Mouse (Mus musculus): ENCODE results near the gene Wdr62. TPM values are rescaled to one million over a fixed set of nuclear protein-coding genes. Genes with fewer than 3 reads are reported as not detected.
A peak's percentile ranks its signal among the peaks of the same experiment; 100 is the strongest.
"Not testable (repeated sequence)": the region's sequence is repeated elsewhere in the genome, so short reads cannot be mapped to it uniquely, and the experiment has no call there.

Wdr62 gene
- total RNA-seq, 2 experiments from 2014 or later: 1.00 to 1.4 TPM

DNA sequence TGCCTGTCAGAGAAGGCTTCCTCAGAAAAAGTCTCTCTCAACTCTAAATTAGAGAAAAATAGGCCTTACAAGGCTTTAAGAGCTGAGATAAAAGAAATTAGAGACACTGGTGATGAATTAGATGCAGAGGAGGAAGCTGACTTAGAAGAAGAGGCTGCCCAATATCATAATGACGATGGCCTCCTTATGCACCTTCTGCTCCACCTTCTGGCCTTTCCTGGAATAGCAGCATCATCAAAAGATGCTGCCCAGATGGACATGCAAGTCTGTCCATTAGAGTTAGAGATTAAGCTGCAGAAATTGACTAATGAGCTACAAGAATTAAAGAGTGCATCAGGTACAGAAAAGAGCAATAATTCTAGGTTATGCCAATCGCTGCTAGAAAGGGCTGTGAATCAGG is 74.8 kb downstream of the Wdr62 start:
- H3K27ac ChIP-seq: no peak overlapping the region
- TF ChIP-seq CTCF (conservative IDR thresholded peaks at IDR 0.05): peak; percentile 85
- DNase-seq (ENCODE audit: low spot score in 2 of 2): peak in 1 of 2 experiments; percentile 68
- no peak overlapping the region for H3K4me3 ChIP-seq

DNA sequence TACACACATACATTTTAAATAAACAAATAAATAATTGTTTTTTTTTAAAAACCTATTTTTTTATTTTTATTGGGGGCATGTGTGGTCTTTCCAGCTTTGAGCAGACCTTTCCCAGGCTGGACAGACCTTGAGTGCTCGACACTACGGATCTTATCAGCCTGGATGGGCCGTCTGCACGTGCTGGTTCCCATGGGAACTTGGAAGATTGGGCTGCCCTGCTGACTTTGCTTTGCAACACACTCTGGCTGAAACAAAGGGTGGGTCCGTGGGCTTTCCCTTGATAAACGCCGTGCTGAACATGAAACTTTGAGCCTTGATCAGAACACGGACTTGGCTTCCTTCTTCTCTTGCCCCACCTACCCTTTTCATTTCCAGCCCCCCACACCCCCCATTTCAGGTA is 75.8 kb downstream of the Wdr62 start:
- no peak overlapping the region for H3K4me3 ChIP-seq
- H3K27ac ChIP-seq: no peak overlapping the region
- no peak for DNase-seq (ENCODE audit: low spot score in 2 of 2)
- TF ChIP-seq CTCF (conservative IDR thresholded peaks at IDR 0.05): no peak

DNA sequence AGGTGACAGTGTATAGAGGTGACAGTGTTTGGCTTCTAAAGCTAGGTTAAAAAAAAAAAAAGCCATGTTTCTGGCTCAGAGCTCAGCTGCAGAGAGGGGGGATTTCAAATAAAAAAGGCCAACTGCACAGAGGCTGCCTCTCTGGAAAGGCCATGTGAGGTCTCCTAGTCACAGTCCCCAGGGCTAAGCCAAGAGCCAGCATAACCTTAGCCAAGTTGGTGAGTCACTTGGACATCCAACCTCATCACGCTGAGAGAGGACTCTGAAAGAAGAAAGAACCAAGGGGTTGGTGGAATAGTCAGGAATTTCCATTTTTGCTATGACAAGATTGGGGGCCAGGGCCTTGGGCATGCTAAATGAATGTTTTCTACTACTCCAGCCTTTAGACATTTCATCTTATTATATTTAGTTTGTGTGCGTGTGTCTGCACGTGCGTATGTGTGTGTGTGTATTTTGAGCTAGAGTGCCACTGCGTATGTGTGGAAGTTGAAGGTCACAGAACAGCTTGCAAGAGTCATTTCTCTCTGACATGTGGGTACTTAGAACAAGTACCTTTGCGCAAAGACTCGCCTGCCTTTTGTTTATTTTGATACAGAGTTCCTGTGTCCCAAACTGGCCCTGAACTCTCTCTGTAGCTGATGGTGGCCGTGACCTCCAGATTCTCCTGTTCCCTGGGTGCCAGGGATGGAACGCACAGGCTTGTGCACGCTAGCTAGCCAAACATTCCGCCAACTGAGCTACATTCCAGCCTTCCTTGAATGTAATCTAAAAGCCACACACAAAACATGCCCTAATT is 77.1 kb downstream of the Wdr62 start:
- DNase-seq (ENCODE audit: low spot score in 2 of 2): no peak
- Histone ChIP-seq H3K4me3 (no peak overlapping the region), H3K27ac (no peak overlapping the region)
- no peak for TF ChIP-seq CTCF (conservative IDR thresholded peaks at IDR 0.05)

DNA sequence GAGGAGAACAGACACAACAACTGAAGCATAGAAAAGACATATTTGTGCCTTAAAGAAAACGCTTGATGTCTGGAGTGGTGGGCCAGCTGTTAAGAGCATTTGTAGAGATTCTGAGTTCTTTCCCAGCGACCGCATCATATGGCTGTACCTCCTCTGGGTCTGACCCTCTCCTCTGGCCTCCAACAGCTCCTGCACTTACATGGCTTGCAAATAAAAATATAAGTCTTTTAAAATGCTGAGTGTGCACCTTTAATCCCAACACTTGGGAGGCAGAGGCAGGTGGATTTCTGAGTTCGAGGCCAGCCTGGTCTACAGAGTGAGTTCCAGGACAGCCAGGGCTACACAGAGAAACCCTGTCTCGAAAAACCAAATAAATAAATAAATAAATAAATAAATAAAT is 79.6 kb downstream of the Wdr62 start:
- not testable (repeated sequence) for DNase-seq (ENCODE audit: low spot score in 2 of 2)

DNA sequence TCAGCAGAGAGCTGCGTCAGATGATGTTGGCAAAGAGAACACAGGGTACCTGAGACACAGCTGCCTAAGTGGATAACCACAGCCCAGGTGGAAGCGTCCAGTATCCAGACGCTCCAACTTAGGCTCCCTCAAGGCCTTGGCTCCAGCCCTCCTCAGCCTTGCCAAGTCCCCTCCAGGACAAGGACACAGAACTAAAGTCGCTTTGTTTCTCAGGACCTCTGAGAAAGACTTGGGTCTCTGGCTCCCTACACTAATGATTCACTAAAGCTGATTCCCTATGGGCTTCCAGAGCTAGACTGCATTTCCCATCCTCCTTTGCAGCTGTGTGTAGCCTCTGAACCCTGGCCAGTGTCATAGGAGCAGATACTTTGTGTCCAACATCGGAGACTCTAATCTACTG is 80.0 kb downstream of the Wdr62 start:
- TF ChIP-seq CTCF (conservative IDR thresholded peaks at IDR 0.05): no peak
- DNase-seq (ENCODE audit: low spot score in 2 of 2): no peak
- no peak overlapping the region for H3K27ac ChIP-seq
- no peak overlapping the region for H3K4me3 ChIP-seq

More for the DNA sequence above, 79.6 kb downstream of the Wdr62 start:
- H3K27ac ChIP-seq, H3K4me3 ChIP-seq: not testable (repeated sequence)

DNA sequence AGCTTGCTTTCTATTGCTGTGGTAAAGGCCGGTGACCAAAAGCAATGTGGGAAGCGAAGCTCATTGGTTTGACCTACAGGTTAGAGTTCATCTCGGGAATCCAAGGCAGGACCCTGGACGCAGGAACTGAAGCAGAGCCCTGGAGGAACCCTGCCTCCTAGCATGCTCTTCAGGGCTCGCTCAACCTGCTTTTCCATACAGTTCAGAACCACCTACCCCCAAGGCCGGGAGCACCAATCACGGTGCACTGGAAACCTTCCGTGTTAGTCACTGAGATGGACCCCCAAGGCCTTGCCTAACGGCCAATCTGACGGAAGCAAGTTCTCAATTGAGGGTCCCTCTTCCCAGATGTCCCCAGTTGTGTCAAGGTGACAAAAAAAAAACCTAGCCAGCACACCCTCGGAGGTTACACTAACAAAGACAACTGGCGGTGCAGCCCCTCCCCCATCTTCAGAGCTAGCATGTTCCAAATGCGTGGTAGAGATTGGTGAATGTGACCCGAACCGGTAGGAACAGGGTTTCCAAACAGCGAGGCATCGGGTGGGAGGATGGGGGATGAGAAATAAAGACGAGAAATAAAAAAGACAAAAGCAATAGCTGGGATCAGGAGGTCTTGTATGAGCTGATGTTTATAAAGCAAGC is 80.6 kb downstream of the Wdr62 start:
- H3K4me3 ChIP-seq: no peak overlapping the region
- no peak overlapping the region for H3K27ac ChIP-seq
- DNase-seq (ENCODE audit: low spot score in 2 of 2): no peak
- TF ChIP-seq CTCF (conservative IDR thresholded peaks at IDR 0.05): no peak

DNA sequence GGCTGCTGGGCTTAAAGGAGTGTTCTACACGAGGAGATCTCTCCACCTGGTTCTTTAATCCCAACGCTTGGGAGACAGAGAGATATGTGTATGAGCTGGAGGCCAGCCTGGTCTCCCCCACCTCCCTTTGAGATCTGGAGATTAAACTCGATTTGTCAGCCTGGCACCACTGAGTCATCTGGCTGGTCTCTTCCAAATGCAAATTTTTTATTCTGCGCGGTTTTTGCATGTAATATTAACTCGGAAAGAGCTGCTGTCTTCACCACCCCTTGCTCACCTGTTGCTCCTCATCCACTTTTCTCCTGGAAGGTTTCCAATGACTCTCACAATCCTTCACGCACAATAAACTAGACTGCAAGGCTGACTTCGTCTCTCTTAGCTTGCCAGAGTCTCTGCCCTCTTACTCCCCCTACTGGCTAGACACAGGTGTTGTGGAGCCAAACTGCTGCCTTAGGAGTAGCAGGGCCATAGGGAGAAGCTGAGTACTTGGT is 81.7 kb downstream of the Wdr62 start, which contains the start of gene Capns1:
Gene Capns1, minus strand, starts transcription at position 331 of the 491 bp plus-strand sequence.
- H3K27ac ChIP-seq: peak within 1 kb of the TSS; percentile 39; the same call in 1 of the 2 replicates
- H3K4me3 ChIP-seq: peak within 1 kb of the TSS; percentile 31; the same call in 1 of the 2 replicates
- DNase-seq (ENCODE audit: low spot score in 2 of 2): peak; percentile 61 to 75
- TF ChIP-seq CTCF (conservative IDR thresholded peaks at IDR 0.05): peak; percentile 90

DNA sequence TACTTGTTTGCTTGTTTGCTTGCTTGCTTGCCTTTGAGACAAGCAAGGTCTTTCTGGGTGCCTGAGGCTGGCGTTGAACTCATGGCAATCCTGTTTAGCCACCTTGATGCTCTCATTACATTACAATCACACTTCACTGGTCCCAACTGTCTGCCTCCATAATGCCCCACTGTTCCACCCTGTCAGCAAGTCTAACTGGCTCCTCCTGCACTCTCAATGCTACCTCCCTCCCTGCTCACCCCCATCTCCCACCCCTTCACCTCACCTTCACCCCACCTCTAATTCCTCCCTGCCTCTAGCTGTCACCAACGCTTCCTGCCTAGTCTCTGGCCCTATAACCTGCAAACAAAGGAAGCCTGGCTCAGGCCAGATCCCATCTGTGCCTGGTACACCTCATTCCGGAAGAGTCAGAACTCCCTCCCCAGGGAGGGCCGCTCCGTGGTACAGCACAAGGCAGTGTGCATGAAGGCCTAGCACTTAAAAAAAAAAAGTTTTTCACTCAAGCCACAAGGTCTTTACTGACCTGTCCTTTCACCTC is 82.6 kb downstream of the Wdr62 start:
- no peak for DNase-seq (ENCODE audit: low spot score in 2 of 2)
- no peak overlapping the region for H3K4me3 ChIP-seq
- no peak for TF ChIP-seq CTCF (conservative IDR thresholded peaks at IDR 0.05)
- no peak overlapping the region for H3K27ac ChIP-seq

DNA sequence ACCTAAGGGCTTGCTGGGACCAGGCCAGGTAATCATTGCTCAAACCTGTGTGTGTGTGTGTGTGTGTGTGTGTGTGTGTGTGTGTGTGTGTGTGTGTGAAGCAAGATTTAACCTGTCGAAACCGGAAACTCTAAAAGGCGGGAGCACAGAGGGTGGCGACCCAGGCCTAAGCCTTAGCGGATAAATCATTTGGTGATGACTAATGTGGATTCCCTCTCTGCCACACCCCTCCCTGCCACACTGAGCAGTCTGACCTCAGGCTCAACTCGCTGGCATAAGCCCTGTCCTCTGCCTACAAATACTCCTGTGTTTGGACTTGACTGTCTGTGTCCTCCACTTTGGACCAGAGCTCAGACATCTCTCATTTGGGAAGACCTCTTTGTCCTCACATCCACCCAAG is 84.0 kb downstream of the Wdr62 start:
- no peak for TF ChIP-seq CTCF (conservative IDR thresholded peaks at IDR 0.05)
- no peak for DNase-seq (ENCODE audit: low spot score in 2 of 2)
- Histone ChIP-seq H3K4me3 (no peak overlapping the region), H3K27ac (no peak overlapping the region)

DNA sequence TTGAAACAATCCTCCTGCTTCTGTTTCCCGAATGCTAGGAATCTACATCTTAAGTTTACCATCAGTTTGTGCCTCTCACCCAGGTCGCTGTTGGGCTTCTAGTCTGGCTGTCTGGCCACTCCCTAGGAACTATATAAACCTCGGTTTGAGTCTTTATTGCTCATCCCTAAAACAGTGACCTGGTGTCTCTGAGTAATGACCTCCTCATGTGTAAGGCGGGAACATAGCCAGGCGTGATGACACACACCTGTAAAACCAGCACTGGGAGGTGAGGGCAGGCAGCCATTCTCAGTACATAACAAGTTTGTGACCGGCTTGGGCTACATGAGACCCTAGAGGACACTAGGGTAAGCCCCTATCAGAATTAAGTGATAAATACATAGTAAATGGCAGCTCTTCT is 84.8 kb downstream of the Wdr62 start:
- no peak for TF ChIP-seq CTCF (conservative IDR thresholded peaks at IDR 0.05)
- no peak overlapping the region for H3K4me3 ChIP-seq
- H3K27ac ChIP-seq: peak overlapping the region; percentile 95; the same call in 1 of the 2 replicates

DNA sequence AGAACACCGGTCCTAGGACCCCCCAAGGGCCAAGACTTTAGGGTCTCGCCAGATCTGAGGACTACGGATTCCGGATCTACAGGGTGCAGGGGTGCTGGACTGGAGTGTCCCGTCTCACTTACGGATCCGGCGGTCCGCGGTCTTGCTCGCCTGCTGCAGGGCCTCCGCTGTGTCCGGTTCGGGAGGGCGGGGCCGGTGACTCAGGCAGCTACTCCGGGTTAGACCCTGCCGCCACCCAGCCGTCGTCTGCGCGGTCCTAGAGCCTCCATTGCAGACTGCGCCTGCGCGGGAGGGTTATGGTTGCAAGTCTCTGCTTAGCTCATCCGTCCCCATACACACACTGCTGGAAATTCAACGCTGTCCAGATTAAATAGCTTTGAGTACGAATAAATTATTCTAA is 85.3 kb downstream of the Wdr62 start:
- peak overlapping the region; percentile 95 for H3K27ac ChIP-seq
- TF ChIP-seq CTCF (conservative IDR thresholded peaks at IDR 0.05): no peak
- peak overlapping the region; percentile 90 for H3K4me3 ChIP-seq
- DNase-seq (ENCODE audit: low spot score in 2 of 2): peak; percentile 95 to 96

More for the DNA sequence above, 84.8 kb downstream of the Wdr62 start:
- no peak for DNase-seq (ENCODE audit: low spot score in 2 of 2)

DNA sequence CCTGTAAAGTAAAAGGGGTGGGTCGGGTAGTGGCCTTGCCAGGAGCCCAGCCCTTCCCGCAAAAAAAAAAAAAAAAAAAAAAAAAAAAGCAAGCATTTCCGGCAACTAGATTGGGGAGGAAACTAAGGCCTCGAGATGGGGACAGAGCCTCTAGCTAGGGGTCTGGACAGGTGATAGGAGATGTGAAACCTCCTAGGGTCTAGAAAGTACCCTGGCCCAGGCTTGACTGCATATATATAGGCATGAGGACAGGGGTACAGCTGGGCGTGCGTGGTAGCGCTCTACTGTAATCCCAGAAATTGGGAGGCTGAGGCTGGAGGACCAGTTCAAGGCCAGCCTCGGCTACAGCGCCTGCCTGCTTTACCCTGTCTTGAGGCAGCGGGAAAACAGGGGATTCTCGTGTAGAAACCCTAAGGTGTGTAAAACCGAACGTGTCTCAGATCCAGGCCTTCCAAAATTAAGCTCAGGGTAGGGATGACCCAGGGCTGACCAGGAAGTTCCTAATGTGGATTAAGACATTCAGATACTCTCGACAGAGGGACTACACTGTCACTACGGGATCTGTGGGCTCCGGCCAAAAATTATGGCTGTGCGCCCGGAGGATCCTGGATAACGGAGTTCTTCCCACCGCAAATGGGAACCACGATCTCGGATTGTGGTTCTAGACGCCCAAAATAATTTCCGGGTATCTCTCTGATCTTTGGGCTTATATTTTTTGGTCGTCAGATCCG is 86.0 kb downstream of the Wdr62 start:
- DNase-seq (ENCODE audit: low spot score in 2 of 2): no peak
- no peak for TF ChIP-seq CTCF (conservative IDR thresholded peaks at IDR 0.05)

More for the DNA sequence above, 86.0 kb downstream of the Wdr62 start:
- Histone ChIP-seq H3K4me3 (peak overlapping the region; percentile 90), H3K27ac (peak overlapping the region; percentile 95)

Data from layer of hippocampus, adult 2 months (tissue).